Mouse (Mus musculus): ENCODE measurements around the gene Myef2.

GRCm38 (mm10) chr2:125057250-125057815, 66.1 kb downstream of the Myef2 start:
- TF ChIP-seq CTCF (IDR thresholded peaks at IDR 0.05; ENCODE audit: control insufficient read depth, insufficient read depth, insufficient replicate concordance, low read depth, low read length): peak; percentile 48; the same call in 1 of the 2 replicates
- TF ChIP-seq POLR2A (IDR thresholded peaks at IDR 0.05; ENCODE audit: control insufficient read depth, low read depth, low read length): no peak

All from testis, adult 2 months (tissue).